ENCODE assay signal across 14 mouse cellular contexts in the genomic region with DNA sequence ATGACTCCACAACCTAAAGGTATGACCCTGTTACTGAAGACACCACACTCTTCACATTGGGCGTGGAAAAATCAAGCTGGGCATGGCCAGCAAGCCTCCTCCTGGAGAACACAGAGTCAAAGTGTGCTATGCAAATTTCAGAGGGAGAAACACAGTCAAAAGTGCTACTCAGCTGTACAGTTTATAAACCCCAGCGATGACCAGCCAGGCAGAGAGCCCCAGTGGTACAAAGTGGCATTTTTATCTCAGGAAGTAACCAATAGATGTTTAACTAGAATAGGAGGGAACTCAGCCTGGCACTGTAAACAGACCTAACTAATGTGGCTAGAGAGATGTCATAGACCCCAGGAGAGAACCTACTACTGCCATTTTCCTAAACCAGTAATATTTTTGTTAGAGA.
"Had no signal": no experiment of that assay in that cellular context is flagged by ENCODE, and none has a peak within 500 bp of the region (broad histone marks: within the 10 kb centered on the region; RNA-seq: fewer than 3 reads in every experiment).

No protein-coding gene starts in this region.

- H3K4me3 ChIP-seq: kidney, embryonic 15.5 days; left cerebral cortex, adult 2 months; limb, embryonic 10.5 days; liver, embryonic 12.5 days; midbrain, embryonic 12.5 days; myocyte; neural tube, embryonic 15.5 days had no signal

- H3K27ac ChIP-seq: kidney, embryonic 15.5 days; left cerebral cortex, adult 2 months; limb, embryonic 10.5 days; liver, embryonic 12.5 days; midbrain, embryonic 12.5 days; neural tube, embryonic 15.5 days had no signal

- ATAC-seq: inflammation-experienced regulatory T-cells, adult 6 months; intestine, postnatal 0 days; liver, embryonic 12.5 days had no signal

- DNase-seq: kidney, postnatal 4 days; lung, embryonic 14.5 days; lung, postnatal 10 days; thymus, adult 18-20 months; thymus, postnatal 14 days had no signal
